In genomic region chr17:15577291-15577694, GRCm38 (mm10) we compare ENCODE assay signal across 7 mouse cellular contexts. TPM values are rescaled to one million over a fixed set of nuclear protein-coding genes. Genes with fewer than 3 reads are reported as not detected.
DNase-seq lines count a peak whose midpoint lies in the region; ATAC-seq and TF ChIP-seq lines count a peak whose summit lies in the region.

No protein-coding gene starts in this region.

- H3K27ac ChIP-seq in intestine, postnatal 0 days (ENCODE audit: low read depth, low read length) = no peak overlapping the region; the same call in 1 of the 2 replicates
- H3K27ac ChIP-seq in liver, embryonic 13.5 days = no peak overlapping the region
- no peak overlapping the region for H3K27ac ChIP-seq in midbrain, postnatal 0 days (ENCODE audit: low read depth, low read length)

- ATAC-seq in common myeloid progenitor, adult 5-6 weeks (replicated peaks; ENCODE audit: low read depth, poor library complexity, severe bottlenecking) = peak; percentile 74
- no peak for ATAC-seq in intestine, postnatal 0 days
- ATAC-seq in liver, embryonic 13.5 days (ENCODE audit: low read depth) = no peak
- ATAC-seq in midbrain, postnatal 0 days (ENCODE audit: low FRiP score) = peak; percentile 44; the same call in 1 of the 2 replicates

- H3K36me3 ChIP-seq in intestine, postnatal 0 days (ENCODE audit: control insufficient read depth, insufficient read depth) = no peaks in the 10 kb centered on the region
- H3K36me3 ChIP-seq in liver, embryonic 13.5 days = no peaks in the 10 kb centered on the region
- no peaks in the 10 kb centered on the region for H3K36me3 ChIP-seq in midbrain, postnatal 0 days (ENCODE audit: insufficient read depth, low read length)

- peak overlapping the region; percentile 34 for H3K4me3 ChIP-seq in intestine, postnatal 0 days (ENCODE audit: low read depth, low read length)
- H3K4me3 ChIP-seq in liver, embryonic 13.5 days (replicated peaks) = peak overlapping the region; percentile 23; the same call in 1 of the 2 replicates
- H3K4me3 ChIP-seq in midbrain, postnatal 0 days (ENCODE audit: low read depth, low read length) = peak overlapping the region; percentile 34

- H3K4me2 ChIP-seq in intestine, postnatal 0 days (replicated peaks; ENCODE audit: low read depth) = peak overlapping the region; percentile 65
- peak overlapping the region; percentile 45 for H3K4me2 ChIP-seq in liver, embryonic 13.5 days
- H3K4me2 ChIP-seq in midbrain, postnatal 0 days (ENCODE audit: low read depth, low read length, poor library complexity, severe bottlenecking) = peak overlapping the region; percentile 52

- H3K4me1 ChIP-seq in intestine, postnatal 0 days (replicated peaks; ENCODE audit: control insufficient read depth, insufficient read depth, low read length) = no peaks in the 10 kb centered on the region
- no peaks in the 10 kb centered on the region for H3K4me1 ChIP-seq in liver, embryonic 13.5 days (replicated peaks)
- no peaks in the 10 kb centered on the region for H3K4me1 ChIP-seq in midbrain, postnatal 0 days (ENCODE audit: insufficient read depth, low read length)

- no peaks in the 10 kb centered on the region for H3K9me3 ChIP-seq in intestine, postnatal 0 days (ENCODE audit: control insufficient read depth)
- no peaks in the 10 kb centered on the region for H3K9me3 ChIP-seq in liver, embryonic 13.5 days (replicated peaks)
- H3K9me3 ChIP-seq in midbrain, postnatal 0 days (ENCODE audit: low read length) = no peaks in the 10 kb centered on the region

- peak; percentile 57 for TF ChIP-seq CTCF in intestine, postnatal 0 days (IDR thresholded peaks at IDR 0.05; ENCODE audit: low read depth)
- TF ChIP-seq CTCF in midbrain, postnatal 0 days (IDR thresholded peaks at IDR 0.05) = 0 out of 2 replicates have a peak, but pooled peaks have one; percentile 9

- DNase-seq in ZHBTc4 (ENCODE audit: low read depth, low spot score) = peak; percentile 74
- peak; percentile 18 to 37 for DNase-seq in gastrocnemius, postnatal 4 days (ENCODE audit: low spot score in 2 of 2)
- no peak for DNase-seq in liver, embryonic 13.5 days
- peak; percentile 8 for DNase-seq in midbrain, postnatal 0 days (ENCODE audit: low spot score)
- no peak for DNase-seq in thymus, postnatal 14 days

- WGBS in intestine, postnatal 0 days = under 1% methylated on average over 32 of the region's 32 CpGs
- under 1% methylated on average over 32 of the region's 32 CpGs for WGBS in liver, embryonic 13.5 days (ENCODE audit: insufficient replicate concordance)
- whole genome bisulfite sequencing in midbrain, postnatal 0 days = under 1% methylated on average over 32 of the region's 32 CpGs

- H3K9ac ChIP-seq in intestine, postnatal 0 days (ENCODE audit: low read depth, low read length) = peak overlapping the region; percentile 11; the same call in 1 of the 2 replicates
- H3K9ac ChIP-seq in liver, embryonic 13.5 days = no peak overlapping the region
- no peak overlapping the region for H3K9ac ChIP-seq in midbrain, postnatal 0 days (replicated peaks; ENCODE audit: low read length, poor library complexity, severe bottlenecking)

- H3K27me3 ChIP-seq in intestine, postnatal 0 days (replicated peaks; ENCODE audit: control insufficient read depth, insufficient read depth, low read length) = no peaks in the 10 kb centered on the region
- H3K27me3 ChIP-seq in liver, embryonic 13.5 days = peaks cover 35% of the 10 kb centered on the region
- H3K27me3 ChIP-seq in midbrain, postnatal 0 days (ENCODE audit: insufficient read depth, low read length) = no peaks in the 10 kb centered on the region

RNA-seq across cellular contexts. Expression of gene Prdm9, which starts 13.1 kb away (rescaled TPM):
- 7.1 and 7.8 TPM in 2 replicates for total RNA-seq in common myeloid progenitor, adult 5-6 weeks (2017)
- 1 to 10 TPM; 3.5 to 5.0 TPM for total RNA-seq in gastrocnemius, postnatal 4 days (2021)
- polyA plus RNA-seq in intestine, postnatal 0 days (2015; fragmentation: Nextera tagmentation; extraction: Ambion mirVana) = 1.5 and 1.8 TPM in 2 replicates
- polyA plus RNA-seq in liver, embryonic 13.5 days (2015; fragmentation: Nextera tagmentation; extraction: Ambion mirVana) = 0.51 and 0.55 TPM in 2 replicates
- 0.22 and 0.94 TPM in 2 replicates for total RNA-seq in midbrain, postnatal 0 days (2014; rRNA removed)
- polyA plus RNA-seq in midbrain, postnatal 0 days (2015; fragmentation: Nextera tagmentation; extraction: Ambion mirVana) = 0.97 and 1.1 TPM in 2 replicates

RNA-seq across cellular contexts. Expression of gene Pdcd2, which starts 50.2 kb away (rescaled TPM):
- 86.3 and 100 TPM in 2 replicates for total RNA-seq in common myeloid progenitor, adult 5-6 weeks (2017)
- 10 to 100 TPM; 18.5 to 25.8 TPM for total RNA-seq in gastrocnemius, postnatal 4 days (2021)
- polyA plus RNA-seq in intestine, postnatal 0 days (2015; fragmentation: Nextera tagmentation; extraction: Ambion mirVana) = 42.7 and 46.2 TPM in 2 replicates
- 31.9 and 35.4 TPM in 2 replicates for polyA plus RNA-seq in liver, embryonic 13.5 days (2015; fragmentation: Nextera tagmentation; extraction: Ambion mirVana)
- 48.9 and 53.6 TPM in 2 replicates for total RNA-seq in midbrain, postnatal 0 days (2014; rRNA removed)
- polyA plus RNA-seq in midbrain, postnatal 0 days (2015; fragmentation: Nextera tagmentation; extraction: Ambion mirVana) = 48.1 and 49.9 TPM in 2 replicates

Comparison
In these comparisons a context has a peak if more than half of its experiments do, and no peak if none do; other contexts are left out.
1. DNase-seq: peak in ZHBTc4 (single experiment), gastrocnemius, postnatal 4 days (2 of 2) and midbrain, postnatal 0 days (single experiment); none in liver, embryonic 13.5 days (single experiment) and thymus, postnatal 14 days (single experiment).
2. ATAC-seq: peak in common myeloid progenitor, adult 5-6 weeks (single experiment) and midbrain, postnatal 0 days (single experiment); none in intestine, postnatal 0 days (single experiment) and liver, embryonic 13.5 days (single experiment).
3. Peak in every context shown above with its lines, with median percentiles within 50 percentile points of each other: H3K4me2 ChIP-seq and H3K4me3 ChIP-seq.